Mouse (Mus musculus): Measurements from ENCODE around the gene Zfp493.

Gene Zfp493

GRCm38 (mm10) chr13:67779265-67780221 is at the start of gene Zfp493:
Gene Zfp493, plus strand, starts transcription at chr13:67779693.
- no peak for TF ChIP-seq GATA4 (IDR thresholded peaks at IDR 0.05; ENCODE audit: insufficient replicate concordance, low read length)

- no peak for TF ChIP-seq GATA4 (IDR thresholded peaks at IDR 0.05; ENCODE audit: insufficient replicate concordance, low read length)
Measured at GRCm38 (mm10) chr13:67742941-67743340, 36.6 kb upstream of the Zfp493 start.

- no peak for TF ChIP-seq GATA4 (IDR thresholded peaks at IDR 0.05; ENCODE audit: insufficient replicate concordance, low read length)
Measured at GRCm38 (mm10) chr13:67743896-67744295, 35.6 kb upstream of the Zfp493 start.

GRCm38 (mm10) chr13:67754333-67755306 is 24.9 kb upstream of the Zfp493 start, which contains the start of gene Zfp85:
Gene Zfp85, minus strand, starts transcription at chr13:67755228.
- no peak for TF ChIP-seq GATA4 (IDR thresholded peaks at IDR 0.05; ENCODE audit: insufficient replicate concordance, low read length)

- TF ChIP-seq GATA4 (IDR thresholded peaks at IDR 0.05; ENCODE audit: insufficient replicate concordance, low read length) = no peak
Measured at GRCm38 (mm10) chr13:67755761-67756160, 23.7 kb upstream of the Zfp493 start.

GRCm38 (mm10) chr13:67759966-67760365 is 19.5 kb upstream of the Zfp493 start:
- TF ChIP-seq GATA4 (IDR thresholded peaks at IDR 0.05; ENCODE audit: insufficient replicate concordance, low read length) = no peak

GRCm38 (mm10) chr13:67763031-67763768 is 16.3 kb upstream of the Zfp493 start:
- no peak for TF ChIP-seq GATA4 (IDR thresholded peaks at IDR 0.05; ENCODE audit: insufficient replicate concordance, low read length)

GRCm38 (mm10) chr13:67791921-67792455 is 12.5 kb downstream of the Zfp493 start:
- TF ChIP-seq GATA4 (IDR thresholded peaks at IDR 0.05; ENCODE audit: insufficient replicate concordance, low read length) = no peak

- TF ChIP-seq GATA4 (IDR thresholded peaks at IDR 0.05; ENCODE audit: insufficient replicate concordance, low read length) = no peak
Measured at GRCm38 (mm10) chr13:67798618-67799017, 19.1 kb downstream of the Zfp493 start.

- no peak for TF ChIP-seq GATA4 (IDR thresholded peaks at IDR 0.05; ENCODE audit: insufficient replicate concordance, low read length)
Measured at GRCm38 (mm10) chr13:67811651-67812210, 32.2 kb downstream of the Zfp493 start.

GRCm38 (mm10) chr13:67812961-67813709 is 33.6 kb downstream of the Zfp493 start:
- no peak for TF ChIP-seq GATA4 (IDR thresholded peaks at IDR 0.05; ENCODE audit: insufficient replicate concordance, low read length)

- TF ChIP-seq GATA4 (IDR thresholded peaks at IDR 0.05; ENCODE audit: insufficient replicate concordance, low read length) = no peak
Measured at GRCm38 (mm10) chr13:67813710-67814660, 34.5 kb downstream of the Zfp493 start, which contains the start of gene Zfp273. Gene Zfp273, plus strand, starts transcription at chr13:67813740.
